In the genomic region with DNA sequence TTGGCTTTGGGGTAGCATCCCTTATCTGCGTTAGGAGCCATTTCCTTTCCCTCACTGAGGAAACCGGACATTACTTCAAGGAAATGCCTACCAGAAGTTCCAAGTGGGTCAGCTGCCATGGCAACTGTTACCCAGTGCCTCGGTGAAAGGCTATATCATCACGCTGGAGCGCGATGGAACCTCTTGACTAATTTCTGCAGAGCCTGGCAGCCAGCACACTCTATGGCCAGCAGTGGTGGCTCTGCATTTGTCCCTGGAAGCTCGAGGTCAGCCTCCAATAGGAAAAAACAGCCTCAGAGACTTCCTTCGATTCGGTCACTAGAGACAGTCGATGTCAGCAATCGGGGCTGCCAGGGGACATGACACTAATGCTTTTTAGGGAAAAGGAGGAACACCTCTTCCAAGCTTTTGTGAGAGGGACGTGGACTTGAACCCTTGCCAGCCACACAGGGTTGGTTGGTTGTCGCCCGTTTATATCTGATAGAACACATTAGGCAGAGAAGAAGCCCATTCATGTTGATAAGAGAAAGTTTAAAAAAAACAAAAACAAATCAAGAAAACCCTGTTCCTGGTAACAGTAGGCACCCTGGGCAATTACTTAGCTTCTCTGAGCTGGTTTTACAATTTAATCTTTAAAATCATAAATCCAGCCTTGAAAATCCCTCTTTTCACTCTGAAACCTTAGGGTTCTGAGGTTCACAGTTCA, we compare ENCODE assay signal across 8 mouse cellular contexts.
DNase-seq lines count a peak whose midpoint lies in the region; ATAC-seq and TF ChIP-seq lines count a peak whose summit lies in the region.

No protein-coding gene starts in this region.

- no peaks in the 10 kb centered on the region for H3K27me3 ChIP-seq in embryonic facial prominence, embryonic 15.5 days
- H3K27me3 ChIP-seq in limb, embryonic 13.5 days = no peaks in the 10 kb centered on the region
- H3K27me3 ChIP-seq in small intestine, adult 2 months (ENCODE audit: control insufficient read depth, insufficient read depth, low read length) = no peaks in the 10 kb centered on the region

- H3K9ac ChIP-seq in embryonic facial prominence, embryonic 15.5 days = no peak overlapping the region
- H3K9ac ChIP-seq in limb, embryonic 13.5 days = no peak overlapping the region

- H3K36me3 ChIP-seq in embryonic facial prominence, embryonic 15.5 days = peaks cover 7% of the 10 kb centered on the region
- peaks cover 9% of the 10 kb centered on the region for H3K36me3 ChIP-seq in limb, embryonic 13.5 days
- H3K36me3 ChIP-seq in small intestine, adult 2 months (ENCODE audit: control insufficient read depth, insufficient read depth, low read length) = no peaks in the 10 kb centered on the region

- no peak overlapping the region for H3K4me3 ChIP-seq in embryonic facial prominence, embryonic 15.5 days (replicated peaks)
- no peak overlapping the region for H3K4me3 ChIP-seq in limb, embryonic 13.5 days
- H3K4me3 ChIP-seq in small intestine, adult 2 months (ENCODE audit: low read depth, low read length) = no peak overlapping the region

- no peaks in the 10 kb centered on the region for H3K9me3 ChIP-seq in embryonic facial prominence, embryonic 15.5 days (replicated peaks)
- no peaks in the 10 kb centered on the region for H3K9me3 ChIP-seq in limb, embryonic 13.5 days

- 60% methylated on average over 14 of the region's 14 CpGs for WGBS in embryonic facial prominence, embryonic 15.5 days
- 77% methylated on average over 14 of the region's 14 CpGs for WGBS in limb, embryonic 13.5 days
- 64% methylated on average over 14 of the region's 14 CpGs for WGBS in small intestine, adult 2 months

- peak overlapping the region; percentile 82; the same call in 1 of the 2 replicates for H3K27ac ChIP-seq in embryonic facial prominence, embryonic 15.5 days (replicated peaks)
- peak overlapping the region; percentile 88; the same call in 1 of the 2 replicates for H3K27ac ChIP-seq in limb, embryonic 13.5 days
- H3K27ac ChIP-seq in small intestine, adult 2 months (ENCODE audit: insufficient read depth, low read depth, low read length) = peak overlapping the region; percentile 7; the same call in 1 of the 2 replicates

- no peak overlapping the region for H3K4me2 ChIP-seq in embryonic facial prominence, embryonic 15.5 days (replicated peaks)
- H3K4me2 ChIP-seq in limb, embryonic 13.5 days (replicated peaks) = no peak overlapping the region

- peaks cover 29% of the 10 kb centered on the region for H3K4me1 ChIP-seq in embryonic facial prominence, embryonic 15.5 days
- peaks cover 78% of the 10 kb centered on the region for H3K4me1 ChIP-seq in limb, embryonic 13.5 days
- H3K4me1 ChIP-seq in small intestine, adult 2 months (ENCODE audit: control insufficient read depth, insufficient read depth, insufficient read length, low read length) = no peaks in the 10 kb centered on the region

- no peak for ATAC-seq in embryonic facial prominence, embryonic 15.5 days (ENCODE audit: insufficient number of reproducible peaks, low FRiP score, low TSS enrichment, low read depth)
- peak; percentile 33; the same call in 1 of the 2 replicates for ATAC-seq in limb, embryonic 13.5 days (ENCODE audit: low FRiP score, low read depth)

- no peak for TF ChIP-seq CTCF in small intestine, adult 2 months (IDR thresholded peaks at IDR 0.05; ENCODE audit: extremely low read depth, insufficient read length, insufficient replicate concordance, low read depth, low read length)

- no peak for TF ChIP-seq POLR2A in small intestine, adult 2 months (IDR thresholded peaks at IDR 0.05; ENCODE audit: low read depth, low read length)

- peak; percentile 21 for DNase-seq in layer of hippocampus, adult 11-12 months (ENCODE audit: low spot score)
- DNase-seq in layer of hippocampus, postnatal 25 days (ENCODE audit: extremely low spot score in 1 of 2, low spot score in 1 of 2) = no peak
- DNase-seq in heart, postnatal 4 days = peak; percentile 62
- DNase-seq in T-cell, adult 2 months (ENCODE audit: low spot score) = no peak
- no peak for DNase-seq in thymus, adult 18-20 months

Comparison
In these comparisons a context has a peak if more than half of its experiments do, and no peak if none do; other contexts are left out.
1. DNase-seq: peak in layer of hippocampus, adult 11-12 months (single experiment) and heart, postnatal 4 days (single experiment); none in layer of hippocampus, postnatal 25 days (0 of 2), T-cell, adult 2 months (single experiment) and thymus, adult 18-20 months (0 of 2).
2. H3K27ac ChIP-seq: peak in every context shown above with its lines; median percentile 88 in limb, embryonic 13.5 days; 82 in embryonic facial prominence, embryonic 15.5 days; 7 in small intestine, adult 2 months.